Mouse (Mus musculus) T-helper 17 cell (primary cell): ENCODE results near the gene Krt17.
"Not testable (repeated sequence)": the region's sequence is repeated elsewhere in the genome, so short reads cannot be mapped to it uniquely, and the experiment has no call there.

ENCODE experiments used
- in situ Hi-C, 2 experiments: fragments of 300-600 bp; cut with MboI, MseI; formaldehyde crosslinking; loops; 1 replicate in 1 of 2; 2 replicates in 1 of 2; pipeline ENCODE4 v1.15.1; 2025; ENCODE audit warnings: high pct_unique_total_duplicates in 2 of 2

The Krt17 gene

DNA sequence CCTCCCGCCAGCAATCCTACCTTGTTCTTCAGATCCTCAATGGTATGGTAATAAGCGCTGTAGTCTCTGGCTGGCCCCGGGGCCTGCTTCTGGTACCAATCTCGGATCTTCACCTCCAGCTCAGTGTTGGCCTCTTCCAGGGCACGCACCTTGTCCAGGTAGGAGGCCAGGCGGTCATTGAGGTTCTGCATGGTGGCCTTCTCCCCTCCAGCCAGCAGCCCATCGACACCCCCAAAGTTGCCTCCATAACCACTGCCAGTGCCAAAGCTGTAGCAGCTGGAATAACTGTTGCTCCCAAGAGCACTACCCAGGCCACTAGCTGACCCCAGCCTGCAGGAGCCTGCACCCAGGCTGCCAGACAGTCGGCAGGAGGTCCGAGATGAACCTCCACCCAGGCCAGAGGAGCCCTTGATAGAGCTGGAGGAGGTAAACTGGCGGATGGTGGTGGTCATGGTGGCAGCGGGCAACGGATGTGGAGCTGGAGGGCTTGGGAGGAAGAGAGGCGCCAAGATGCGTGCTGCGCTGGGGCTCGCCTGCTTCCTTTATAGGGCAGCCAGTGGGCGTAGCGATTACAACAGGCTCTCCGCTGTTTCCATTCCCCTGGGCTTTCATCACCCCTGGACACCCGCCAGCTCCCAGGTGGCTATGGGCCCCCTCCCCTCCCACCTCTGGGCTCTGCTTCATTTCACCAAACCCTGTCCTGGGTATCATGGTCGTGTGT is at the start of gene Krt17:
Gene Krt17 (minus strand): TSS at position 516 of the 721 bp plus-strand sequence.
- in situ Hi-C loops: no loop called here

DNA sequence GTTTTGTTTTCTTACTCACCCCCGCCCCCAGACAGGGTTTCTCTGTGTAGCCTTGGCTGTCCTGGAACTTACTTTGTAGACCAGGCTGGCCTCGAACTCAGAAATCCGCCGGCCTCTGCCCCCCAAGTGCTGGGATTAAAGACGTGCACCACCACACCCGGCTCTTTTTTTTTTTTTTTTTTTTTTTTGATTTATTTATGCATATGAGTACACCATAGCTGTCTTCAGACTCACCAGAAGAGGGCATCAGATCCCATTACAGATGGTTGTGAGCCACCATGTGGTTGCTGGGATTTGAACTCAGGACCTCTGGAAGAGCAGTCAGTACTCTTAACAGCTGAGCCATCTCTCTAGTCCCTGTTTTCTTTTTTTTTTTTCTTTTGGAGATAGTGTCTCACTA is 47.8 kb upstream of the Krt17 start:
- in situ Hi-C loops: not testable (repeated sequence)

DNA sequence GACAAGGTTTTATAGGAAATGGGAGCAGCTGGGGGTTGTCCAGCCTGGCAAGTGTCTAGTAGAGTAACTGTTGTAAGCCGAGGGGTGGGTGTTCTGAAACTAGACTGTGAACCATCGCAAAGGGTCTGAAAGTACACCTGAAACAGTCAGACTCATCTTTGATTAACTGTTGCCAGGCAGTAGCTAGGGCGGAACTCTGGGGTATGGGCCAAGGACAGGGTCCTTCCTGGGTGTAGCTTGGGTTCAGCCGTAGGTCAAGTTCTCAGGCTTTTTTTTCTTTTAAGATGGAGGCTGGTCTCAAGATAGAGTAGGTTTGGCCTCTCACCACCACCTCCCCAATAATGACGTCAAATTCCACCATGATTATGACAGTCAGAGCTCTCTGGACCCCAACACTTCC is 47.1 kb upstream of the Krt17 start:
- in situ Hi-C loops: no loop called here

DNA sequence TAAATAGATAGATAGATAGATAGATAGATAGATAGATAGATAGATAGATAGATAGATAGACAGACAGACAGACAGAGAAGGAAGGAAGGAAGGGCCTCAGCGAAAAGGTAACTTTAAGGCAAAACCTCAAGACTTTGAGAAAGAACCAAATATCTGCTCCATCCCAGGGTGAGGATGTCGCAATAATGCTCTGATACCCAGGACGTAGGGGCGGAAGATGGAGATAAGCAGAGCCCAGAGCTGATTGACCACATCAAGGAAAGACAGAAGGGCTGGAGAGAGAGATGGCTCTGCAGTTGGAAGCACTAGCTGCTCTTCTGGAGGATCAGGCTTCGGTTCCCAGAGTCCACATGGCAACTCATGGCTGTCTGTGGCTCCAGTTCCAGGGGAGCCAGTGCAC is 40.5 kb upstream of the Krt17 start:
- in situ Hi-C loops: no loop called here

DNA sequence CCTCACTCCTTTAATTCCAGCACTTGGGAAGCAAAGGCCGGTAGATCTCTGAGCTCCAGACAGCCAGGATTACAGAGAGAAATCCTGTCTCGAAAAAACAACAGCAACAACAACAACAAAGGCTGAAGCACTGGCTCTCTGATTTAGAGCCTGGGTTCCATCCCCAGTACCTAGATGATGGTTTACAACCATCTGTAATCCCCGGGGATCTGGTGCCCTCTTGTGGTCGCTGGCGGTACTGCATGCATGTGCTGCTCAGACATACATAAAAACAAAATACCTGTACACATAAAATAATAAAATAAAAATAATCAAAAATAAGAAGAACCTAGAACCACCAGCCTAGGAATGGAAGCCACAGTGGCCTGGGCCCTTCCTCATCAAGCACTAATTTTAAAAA is 39.5 kb upstream of the Krt17 start:
- in situ Hi-C loops: no loop called here

DNA sequence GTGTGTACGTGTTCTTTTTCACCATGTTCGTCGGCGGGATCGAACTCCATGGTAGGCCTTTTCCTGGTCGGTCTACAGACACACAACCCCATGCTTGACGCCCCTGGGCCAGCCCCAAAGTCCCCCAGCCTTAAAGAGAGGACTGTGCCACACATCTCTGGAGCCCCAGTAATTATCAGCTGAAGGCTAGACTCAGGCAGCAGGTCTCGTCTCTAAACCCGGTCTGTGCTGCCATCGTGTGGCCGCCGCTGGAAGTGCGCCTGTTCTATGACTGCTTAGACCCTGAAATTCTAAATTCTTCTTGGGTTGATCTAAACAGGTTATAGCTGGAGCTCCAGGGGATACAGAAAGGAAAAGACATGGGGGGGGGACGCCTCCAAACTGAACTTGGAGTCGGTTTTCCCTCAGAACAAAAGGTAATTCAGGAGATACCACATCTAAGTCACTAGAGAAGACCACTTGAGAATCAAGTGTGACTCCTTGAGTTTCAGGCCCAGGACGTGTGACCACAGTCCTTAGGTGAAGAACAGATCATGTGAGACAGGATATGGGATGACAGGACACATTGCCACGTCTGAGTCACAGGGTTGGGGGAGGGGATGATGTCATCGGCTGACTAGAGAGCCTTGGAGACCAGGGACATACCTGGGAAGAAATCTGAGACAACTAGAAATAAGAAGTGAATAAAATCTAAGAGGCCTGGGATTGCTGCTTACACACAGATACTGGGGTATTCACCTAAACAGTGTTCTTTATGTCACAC is 37.6 kb upstream of the Krt17 start:
- in situ Hi-C loops: loop anchor here in 1 of 2 experiments (5.0 kb wide), 1 partner anchor 91 kb away; the partner anchor contains the start of gene Krt14

DNA sequence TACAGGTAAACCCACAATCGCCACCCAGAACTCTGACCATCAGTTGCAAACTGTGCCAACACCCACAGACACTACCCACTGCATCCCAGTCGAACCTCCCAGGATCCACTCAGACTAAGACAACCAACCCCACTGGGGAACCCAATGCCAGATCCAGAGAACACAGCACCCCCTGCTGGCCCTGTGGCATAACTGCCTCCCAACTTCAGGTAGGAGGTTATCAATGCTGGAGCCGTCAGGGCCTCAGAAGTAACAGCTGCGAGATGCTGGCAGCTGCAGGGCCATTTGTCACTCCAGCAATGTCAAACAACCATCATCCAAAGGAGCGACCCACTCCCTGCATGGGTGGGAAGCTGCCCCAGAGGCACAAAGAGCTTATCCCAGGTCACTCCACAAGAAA is 37.0 kb upstream of the Krt17 start:
- in situ Hi-C loops: loop anchor here in 1 of 2 experiments (5.0 kb wide), 1 partner anchor 90 kb away; the partner anchor contains the start of gene Krt14

DNA sequence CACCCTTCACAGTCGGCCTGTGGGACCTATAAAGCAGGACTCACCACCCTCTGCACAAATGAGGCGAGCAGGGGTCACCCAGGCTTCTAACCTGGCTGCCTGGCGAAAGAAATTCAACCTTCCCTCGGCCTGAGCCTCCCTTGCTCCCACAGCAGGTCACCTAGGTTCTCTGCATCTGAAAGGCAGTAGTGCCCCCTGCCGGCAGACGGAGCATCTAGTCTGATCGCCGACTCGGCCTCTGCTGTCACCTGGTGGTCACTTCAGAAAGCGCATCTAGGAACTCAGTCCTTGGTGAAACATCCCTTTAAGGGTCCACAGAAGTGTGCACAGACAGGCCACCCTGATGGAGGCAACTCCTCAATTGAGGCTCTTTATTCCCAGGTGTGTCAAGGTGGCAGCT is 34.5 kb upstream of the Krt17 start:
- in situ Hi-C loops: loop anchor here in 1 of 2 experiments (5.0 kb wide), 1 partner anchor 88 kb away; the partner anchor contains the start of gene Krt14

DNA sequence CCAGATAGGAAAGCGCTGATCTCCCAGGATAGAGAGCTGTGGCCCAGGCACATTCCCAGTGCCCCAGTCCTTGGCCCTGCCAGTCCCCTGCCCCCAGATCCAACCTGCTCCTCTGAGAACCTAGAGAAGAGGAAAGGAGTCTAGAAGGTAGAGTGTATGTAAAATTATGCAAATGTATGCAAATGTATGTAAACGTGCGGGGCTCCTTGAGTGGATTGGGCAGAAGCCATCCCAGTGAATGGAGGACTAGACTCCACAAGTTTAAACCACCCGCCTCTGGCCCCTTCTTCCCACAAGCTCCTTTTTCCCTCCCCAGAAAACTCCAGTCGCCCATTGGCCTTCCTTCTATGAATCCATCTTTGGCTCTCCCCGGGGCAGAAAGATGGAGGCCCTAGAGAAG is 32.1 kb upstream of the Krt17 start:
- in situ Hi-C loops: loop anchor here in 1 of 2 experiments (5.0 kb wide), 2 partner anchors 831 to 911 kb away; no protein-coding TSS in a partner anchor

DNA sequence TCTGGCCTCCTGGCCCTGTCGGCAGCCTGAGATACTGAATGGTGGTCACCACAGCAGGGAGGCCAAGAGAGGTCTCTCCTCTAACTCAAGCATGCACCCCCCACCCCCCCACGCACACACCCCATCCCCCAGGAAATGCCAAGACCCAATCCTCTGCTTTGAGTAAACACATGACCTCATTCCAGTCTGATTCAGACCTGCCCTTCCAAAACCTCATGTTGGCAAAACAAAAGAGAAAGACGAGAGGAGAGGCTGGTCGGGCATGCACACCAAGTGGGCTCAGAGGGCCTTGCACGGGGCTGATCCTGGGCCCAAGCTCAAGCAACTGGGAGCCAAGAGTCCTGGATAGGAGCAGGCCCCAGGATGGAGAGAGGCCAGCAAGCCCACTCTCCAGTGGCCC is 29.4 kb upstream of the Krt17 start:
- in situ Hi-C loops: loop anchor here in 1 of 2 experiments (5.0 kb wide), 2 partner anchors 828 to 908 kb away; no protein-coding TSS in a partner anchor

DNA sequence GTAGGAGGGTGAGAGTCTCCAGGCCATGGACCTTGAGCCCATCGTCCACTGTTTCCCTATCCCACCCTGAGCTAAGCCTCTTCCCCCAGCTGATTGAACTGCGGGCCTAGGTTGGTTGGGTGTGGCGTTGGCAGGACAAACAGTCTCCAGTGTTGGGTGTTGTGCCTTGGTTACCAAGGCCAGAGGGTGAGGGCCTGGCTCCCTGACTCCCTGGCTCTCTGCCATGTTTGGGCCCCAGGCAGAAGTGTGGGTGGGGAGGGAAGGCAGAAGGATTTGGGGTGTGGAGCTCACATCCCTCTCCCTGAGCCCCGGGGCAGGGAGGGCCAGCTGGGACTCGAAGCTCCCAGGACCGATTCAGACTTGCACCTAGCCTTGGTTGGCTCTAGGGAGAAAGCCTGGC is 28.1 kb upstream of the Krt17 start:
- in situ Hi-C loops: no loop called here

DNA sequence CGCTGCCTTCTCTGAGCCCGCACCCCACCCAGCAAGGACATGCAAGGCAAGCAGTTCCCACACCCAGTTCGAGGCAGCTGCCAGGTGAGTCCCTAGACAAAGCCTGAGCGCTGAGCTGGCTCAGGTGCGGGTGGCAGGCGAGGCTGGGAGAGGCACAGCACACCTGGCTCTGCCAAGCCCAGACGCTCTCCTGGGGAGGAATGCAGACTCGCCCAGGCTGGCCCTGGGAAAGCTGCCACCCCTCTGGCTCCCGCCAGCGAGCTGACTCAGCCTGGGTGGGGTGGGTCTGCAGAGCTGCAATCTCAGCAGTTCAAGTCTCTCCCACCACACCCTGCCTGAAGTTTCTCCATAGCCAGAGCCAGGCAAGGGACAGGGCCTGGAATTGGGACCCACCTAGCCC is 26.2 kb upstream of the Krt17 start:
- in situ Hi-C loops: no loop called here

DNA sequence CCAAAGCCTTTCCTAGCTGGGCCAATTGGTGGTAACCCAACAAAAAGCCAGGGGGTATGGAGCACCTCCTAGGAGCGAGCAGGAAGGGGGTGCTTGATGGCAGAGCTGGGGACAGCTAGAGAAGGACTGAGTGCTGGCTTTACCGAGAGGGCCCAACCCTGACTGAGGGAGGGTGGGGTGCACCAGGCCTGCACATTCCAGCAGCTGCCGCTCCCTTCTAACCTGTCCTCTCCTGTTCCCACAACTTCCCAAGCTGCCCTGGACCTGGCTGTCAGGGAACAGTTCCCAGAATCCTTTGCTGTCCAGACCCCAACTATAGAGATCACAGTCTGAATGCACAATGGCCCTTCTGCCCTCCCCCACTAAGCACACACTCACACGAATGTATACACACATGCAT is 24.2 kb upstream of the Krt17 start:
- in situ Hi-C loops: loop anchor here (5.0 kb wide), 3 partner anchors 83 to 818 kb away; no protein-coding TSS in a partner anchor

DNA sequence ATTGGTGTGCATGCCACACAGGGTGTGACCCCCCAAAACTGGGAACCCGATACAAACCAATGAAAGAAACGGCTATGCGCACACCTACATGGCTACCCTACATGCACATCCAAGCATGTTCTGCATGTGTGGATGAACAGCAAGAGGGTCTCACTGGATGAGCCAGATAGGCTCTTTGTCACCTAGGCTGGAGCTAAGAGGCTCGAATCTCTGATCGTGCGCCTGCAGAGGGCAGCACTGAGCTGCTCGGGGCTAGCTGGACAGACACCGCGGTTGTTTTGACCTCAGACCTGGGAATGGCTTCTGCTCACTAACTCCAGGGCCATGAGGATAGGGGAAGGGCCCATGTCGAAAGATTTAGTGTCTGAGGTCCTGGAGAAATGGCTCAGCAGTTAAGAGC is 21.7 kb upstream of the Krt17 start:
- in situ Hi-C loops: loop anchor here (5.0 kb wide), 3 partner anchors 80 to 815 kb away; no protein-coding TSS in a partner anchor

DNA sequence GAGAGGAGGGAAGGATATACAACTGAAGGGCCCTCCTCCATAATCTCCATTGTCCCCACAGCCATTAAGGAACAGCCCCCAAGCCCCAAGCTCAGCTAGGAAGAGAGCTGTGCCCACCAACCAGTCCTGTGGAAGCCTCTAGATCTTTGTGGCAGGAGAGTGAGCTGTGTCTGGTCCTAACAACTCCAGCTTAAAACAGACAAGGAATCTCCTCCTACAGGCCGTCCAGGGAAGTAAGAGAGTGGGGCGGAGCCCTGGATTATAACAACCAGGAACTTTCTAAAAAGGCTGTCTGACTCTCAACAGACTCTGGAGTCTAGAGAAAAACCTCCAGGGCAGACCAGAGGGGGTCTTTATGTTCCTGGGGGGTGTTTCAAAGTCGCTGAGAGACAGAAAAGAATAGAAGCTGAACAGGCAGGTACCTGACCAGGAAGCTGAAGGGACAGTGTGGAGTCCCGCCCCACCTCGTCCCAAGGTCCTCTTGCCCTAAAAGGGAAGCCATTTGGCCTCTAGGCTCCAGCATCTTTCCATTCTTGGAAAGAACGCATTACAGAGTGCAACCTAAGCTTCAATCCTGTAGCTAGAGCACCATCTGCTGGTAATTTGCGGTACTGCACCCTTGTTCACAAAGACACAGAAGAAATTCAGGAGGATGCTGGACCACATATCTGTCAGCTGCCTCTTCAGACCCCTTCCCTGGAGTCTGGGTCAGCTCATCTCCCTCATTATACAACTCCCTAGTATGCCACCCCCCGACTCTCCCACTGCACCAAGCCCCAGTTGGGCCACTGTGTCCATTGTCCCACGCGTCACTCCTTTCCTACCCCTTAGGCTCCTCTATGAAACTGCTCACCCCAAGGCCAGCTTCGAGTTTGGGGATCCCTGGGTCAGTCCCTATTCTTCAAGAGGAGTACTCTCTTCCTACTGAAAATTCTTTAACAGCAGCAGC is 21.0 kb upstream of the Krt17 start:
- in situ Hi-C loops: loop anchor here (5.0 kb wide), 3 partner anchors 80 to 815 kb away; no protein-coding TSS in a partner anchor

DNA sequence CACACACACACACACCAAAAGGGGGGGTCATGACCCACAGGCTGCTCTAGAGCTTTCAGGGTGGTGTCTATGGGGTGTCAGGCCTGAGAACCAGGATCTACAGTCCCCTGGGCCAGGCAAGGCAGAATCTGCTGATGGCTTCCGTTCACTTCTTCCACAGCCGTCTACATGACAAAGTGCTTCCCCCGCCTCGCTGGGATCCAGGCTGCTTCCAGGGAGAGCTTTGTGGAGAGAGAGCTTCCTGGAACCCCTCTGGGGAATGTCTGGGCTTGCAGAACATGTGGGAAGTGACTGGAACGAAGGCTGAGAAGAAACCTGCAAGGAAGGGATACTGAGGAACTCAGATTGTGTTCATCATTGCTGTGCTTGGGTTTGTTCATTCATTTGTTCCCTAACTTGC is 17.9 kb upstream of the Krt17 start:
- in situ Hi-C loops: no loop called here

DNA sequence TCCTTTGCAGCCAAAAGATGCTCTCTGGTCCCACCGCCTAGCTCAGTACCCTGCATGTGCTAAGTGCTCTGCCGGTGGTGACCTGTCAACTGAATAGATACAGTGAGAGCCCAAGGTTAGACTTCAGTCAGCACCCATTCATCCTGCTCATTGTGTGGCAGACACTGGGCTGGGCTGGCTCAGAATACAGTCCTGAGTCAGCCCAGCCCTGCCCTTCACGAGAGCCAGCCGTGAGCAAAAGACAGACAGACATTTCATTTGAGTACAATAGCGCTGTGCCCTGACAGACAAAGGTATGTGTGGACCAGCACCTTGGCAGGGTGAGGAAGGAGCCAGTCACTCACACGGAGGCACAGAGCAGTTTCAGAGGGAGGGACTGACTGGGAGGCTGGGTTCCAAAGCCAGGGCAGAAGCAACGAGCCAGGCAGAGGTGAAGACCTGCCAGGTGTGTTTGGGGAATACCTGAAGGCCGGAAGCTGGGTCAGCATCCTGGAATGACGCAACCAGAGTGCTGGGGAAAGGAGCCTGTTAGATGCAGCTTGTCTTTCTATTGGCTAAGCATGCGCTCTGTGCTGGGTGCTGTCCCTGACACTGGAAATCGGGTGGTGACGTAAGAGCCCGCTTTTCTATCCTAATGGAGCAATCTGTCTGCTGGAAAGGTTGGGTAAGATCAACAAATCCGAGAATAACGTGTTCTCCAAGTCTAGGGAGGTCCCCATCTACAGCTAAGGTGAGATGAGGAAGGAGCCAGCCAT is 17.1 kb upstream of the Krt17 start:
- in situ Hi-C loops: no loop called here

DNA sequence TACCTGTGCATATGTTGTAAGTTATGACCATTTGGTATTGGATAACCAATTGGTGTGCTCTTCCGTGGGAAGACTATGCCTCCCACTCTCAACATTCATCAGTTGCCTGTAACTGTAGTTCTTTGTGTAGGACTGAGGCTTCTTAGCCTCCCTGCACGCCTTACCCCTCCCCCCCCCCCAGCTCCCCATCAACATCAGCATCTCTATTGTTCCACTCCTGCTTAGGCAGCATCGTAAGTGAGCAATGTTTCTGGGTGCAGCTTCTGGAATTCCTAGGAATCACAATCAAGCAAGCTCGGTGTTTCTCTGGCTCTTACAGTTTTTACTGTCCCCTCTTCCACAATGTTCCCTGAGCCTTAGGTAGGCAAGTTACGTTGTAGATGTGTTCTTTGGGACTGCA is 14.6 kb upstream of the Krt17 start:
- in situ Hi-C loops: no loop called here

DNA sequence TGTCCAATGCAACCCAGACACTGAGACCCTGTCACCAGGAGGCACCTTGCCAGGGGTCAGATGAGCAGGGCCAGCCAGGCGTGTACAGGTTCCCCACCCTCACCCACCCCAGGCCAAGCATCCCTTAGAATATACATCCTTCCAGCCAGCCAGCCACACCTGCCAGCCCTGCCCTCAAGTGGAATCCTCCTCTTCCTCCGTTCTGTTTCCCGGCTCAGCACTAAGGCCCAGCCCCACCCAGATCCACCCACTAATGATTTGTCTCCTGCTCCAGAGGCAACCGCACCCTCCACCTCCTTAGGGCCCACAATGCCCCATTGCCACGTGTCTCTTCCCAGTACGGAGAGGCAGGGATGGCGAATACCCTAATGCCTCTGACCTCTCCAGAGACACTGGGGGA is 13.9 kb upstream of the Krt17 start:
- in situ Hi-C loops: no loop called here

DNA sequence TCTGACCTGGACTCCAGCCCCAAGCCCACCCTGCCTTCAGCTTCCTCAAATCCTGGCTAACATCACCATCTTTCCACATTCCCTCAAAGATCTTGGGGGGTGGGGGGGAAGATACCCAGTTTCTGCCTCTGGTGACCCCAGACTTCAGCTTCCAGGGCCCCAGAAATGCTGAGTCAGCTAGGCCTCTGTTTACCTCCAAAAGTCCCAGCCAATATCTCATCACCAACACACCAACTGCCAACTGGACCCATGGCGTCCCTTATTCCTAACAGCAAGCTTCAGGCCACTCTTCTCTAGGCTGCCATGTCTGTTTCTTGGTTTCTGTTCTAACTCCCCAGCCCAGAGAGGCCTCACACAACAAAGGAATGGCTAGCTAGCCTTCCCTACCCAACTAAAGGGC is 11.0 kb upstream of the Krt17 start:
- in situ Hi-C loops: no loop called here
